Mouse (Mus musculus) T-helper 2 cell (primary cell): ENCODE measurements at regions not wholly inside any gene's neighbourhood (a gene's known extent, or its start where the extent isn't known, plus 50 kb on each side); places are given as distances from the start of the nearest gene placed in this dataset.
"Not testable (repeated sequence)": the region's sequence is repeated elsewhere in the genome, so short reads cannot be mapped to it uniquely, and the experiment has no call there.

Source experiments
- in situ Hi-C: fragments of 300-600 bp; cut with MboI, MseI; formaldehyde crosslinking; loops from one replicate; pipeline ENCODE4 v1.15.1; 2025; ENCODE audit warnings: high pct_unique_total_duplicates

- in situ Hi-C loops, result loop anchor here (5.0 kb wide), 2 partner anchors 54 to 84 kb away; no protein-coding TSS in a partner anchor
Measured at GRCm38 (mm10) chrX:126693131-126693805, 122.4 kb downstream of the 4932411N23Rik start.

- in situ Hi-C loops, result loop anchor here (5.0 kb wide), 2 partner anchors 56 to 86 kb away; no protein-coding TSS in a partner anchor
Measured at GRCm38 (mm10) chrX:126690828-126691227, 124.8 kb downstream of the 4932411N23Rik start.

GRCm38 (mm10) chrX:126685020-126685419 lies 130.6 kb downstream of the 4932411N23Rik start:
- in situ Hi-C loops, result not testable (repeated sequence)

GRCm38 (mm10) chrX:126655737-126656136 lies 159.9 kb downstream of the 4932411N23Rik start:
- in situ Hi-C loops, result no loop called here
